Mouse (Mus musculus): ENCODE data around the gene Abca17.

GRCm38 (mm10) chr17:24365863-24366262 lies 15.0 kb upstream of the Abca17 start:
- no peak for TF ChIP-seq POLR2A (IDR thresholded peaks at IDR 0.05; ENCODE audit: insufficient read depth, low read depth, low read length)
- TF ChIP-seq CTCF (IDR thresholded peaks at IDR 0.05; ENCODE audit: insufficient read depth, low read depth, low read length), result no peak
